Comparison of ENCODE assay signal across 7 mouse cellular contexts in the genomic region with DNA sequence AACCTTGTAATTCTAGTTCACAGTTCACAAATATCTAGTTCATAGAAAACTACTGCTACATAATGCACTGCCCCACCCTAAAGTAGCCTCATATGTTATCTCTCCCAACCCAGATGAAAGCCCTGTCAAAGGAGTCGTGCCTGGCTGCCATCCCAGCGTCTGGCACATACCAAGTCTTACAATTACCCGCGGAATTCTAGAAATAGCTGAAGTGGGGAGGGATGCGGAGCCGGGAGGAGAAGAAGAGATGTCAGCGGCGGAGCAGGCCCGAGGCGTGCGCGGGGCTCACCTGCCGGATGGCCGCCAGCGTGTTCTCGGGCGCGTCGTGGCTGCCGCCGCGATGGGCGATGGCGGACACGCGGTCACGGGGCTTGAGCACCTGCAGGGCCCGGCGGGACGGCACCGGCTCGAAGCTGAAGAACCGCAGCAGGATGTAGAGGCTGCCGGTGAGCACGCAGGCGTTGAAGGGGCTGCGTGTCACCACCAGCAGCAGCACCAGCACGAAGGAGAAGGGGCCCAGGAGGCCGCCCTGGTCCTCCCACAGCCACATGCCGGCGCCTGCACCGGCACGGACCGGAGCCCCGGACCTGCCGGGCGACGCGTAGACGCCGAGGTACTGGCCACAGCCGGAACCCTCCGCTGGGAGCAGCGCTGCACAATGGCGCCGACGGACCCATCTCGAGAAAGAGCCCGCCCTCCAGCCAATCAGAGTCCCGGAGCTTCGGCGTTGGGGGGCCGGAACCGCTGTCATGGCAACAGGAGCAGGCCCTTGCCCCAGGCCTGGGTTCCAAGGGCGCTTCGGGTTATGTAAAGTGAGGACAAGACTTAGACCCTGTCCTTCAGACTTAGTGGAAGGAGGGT. TPM values are rescaled to one million over a fixed set of nuclear protein-coding genes. Genes with fewer than 3 reads are reported as not detected.
DNase-seq lines count a peak whose midpoint lies in the region; ATAC-seq and TF ChIP-seq lines count a peak whose summit lies in the region.

A gene (minus strand): TSS at position 678 of the 861 bp plus-strand sequence.

- H3K4me2 ChIP-seq in intestine, postnatal 0 days (replicated peaks; ENCODE audit: low read depth), result peak within 1 kb of the TSS; percentile 90
- H3K4me2 ChIP-seq in midbrain, embryonic 12.5 days (replicated peaks), result peak within 1 kb of the TSS; percentile 71

- H3K9me3 ChIP-seq in intestine, postnatal 0 days (ENCODE audit: control insufficient read depth), result no peaks in the 10 kb centered on the region
- no peaks in the 10 kb centered on the region for H3K9me3 ChIP-seq in midbrain, embryonic 12.5 days

- peak within 1 kb of the TSS; percentile 60 for H3K9ac ChIP-seq in intestine, postnatal 0 days (ENCODE audit: low read depth, low read length)
- peak within 1 kb of the TSS; percentile 96 for H3K9ac ChIP-seq in midbrain, embryonic 12.5 days (replicated peaks)

- no peaks in the 10 kb centered on the region for H3K27me3 ChIP-seq in intestine, postnatal 0 days (replicated peaks; ENCODE audit: control insufficient read depth, insufficient read depth, low read length)
- no peaks in the 10 kb centered on the region for H3K27me3 ChIP-seq in midbrain, embryonic 12.5 days
- no peaks in the 10 kb centered on the region; the same call in 1 of the 2 replicates for H3K27me3 ChIP-seq in small intestine, adult 2 months (ENCODE audit: control insufficient read depth, insufficient read depth, low read length)

- peaks cover 4% of the 10 kb centered on the region; the same call in 1 of the 2 replicates for H3K4me1 ChIP-seq in intestine, postnatal 0 days (replicated peaks; ENCODE audit: control insufficient read depth, insufficient read depth, low read length)
- H3K4me1 ChIP-seq in midbrain, embryonic 12.5 days, result peaks cover 27% of the 10 kb centered on the region
- peaks cover 14% of the 10 kb centered on the region for H3K4me1 ChIP-seq in small intestine, adult 2 months (ENCODE audit: control insufficient read depth, insufficient read depth, insufficient read length, low read length)

- TF ChIP-seq POLR2A in small intestine, adult 2 months (IDR thresholded peaks at IDR 0.05; ENCODE audit: low read depth, low read length), result peak; percentile 51

- peak within 1 kb of the TSS; percentile 61 for H3K4me3 ChIP-seq in intestine, postnatal 0 days (ENCODE audit: low read depth, low read length)
- peak within 1 kb of the TSS; percentile 90 for H3K4me3 ChIP-seq in midbrain, embryonic 12.5 days
- peak within 1 kb of the TSS; percentile 81 for H3K4me3 ChIP-seq in small intestine, adult 2 months (ENCODE audit: low read depth, low read length)

- ATAC-seq in intestine, postnatal 0 days, result peak; percentile 60
- ATAC-seq in midbrain, embryonic 12.5 days (ENCODE audit: low FRiP score, low read depth), result peak; percentile 94

- peak; percentile 93 for DNase-seq in adrenal gland, adult 8-10 months
- DNase-seq in embryo, embryonic 9.5 days (ENCODE audit: extremely low spot score), result peak; percentile 93
- DNase-seq in gonadal fat pad, adult 2 months (ENCODE audit: low read depth), result no peak
- DNase-seq in left cerebral cortex, postnatal 4 days, result peak; percentile 92

- WGBS in intestine, postnatal 0 days, result under 1% methylated on average over 66 of the region's 66 CpGs
- WGBS in midbrain, embryonic 12.5 days, result 0% methylated on average over 66 of the region's 66 CpGs
- under 1% methylated on average over 66 of the region's 66 CpGs for WGBS in small intestine, adult 2 months

- peak within 1 kb of the TSS; percentile 87 for H3K27ac ChIP-seq in intestine, postnatal 0 days (ENCODE audit: low read depth, low read length)
- peak within 1 kb of the TSS; percentile 86 for H3K27ac ChIP-seq in midbrain, embryonic 12.5 days (replicated peaks)
- peak within 1 kb of the TSS; percentile 89 for H3K27ac ChIP-seq in small intestine, adult 2 months (ENCODE audit: insufficient read depth, low read depth, low read length)

- TF ChIP-seq CTCF in intestine, postnatal 0 days (IDR thresholded peaks at IDR 0.05; ENCODE audit: low read depth), result 0 out of 2 replicates have a peak, but pooled peaks have one; percentile 23
- no peak for TF ChIP-seq CTCF in small intestine, adult 2 months (IDR thresholded peaks at IDR 0.05; ENCODE audit: extremely low read depth, insufficient read length, insufficient replicate concordance, low read depth, low read length)

- H3K36me3 ChIP-seq in intestine, postnatal 0 days (ENCODE audit: control insufficient read depth, insufficient read depth), result no peaks in the 10 kb centered on the region
- H3K36me3 ChIP-seq in midbrain, embryonic 12.5 days, result peaks cover 3% of the 10 kb centered on the region; the same call in 1 of the 2 replicates
- peaks cover 4% of the 10 kb centered on the region; the same call in 1 of the 2 replicates for H3K36me3 ChIP-seq in small intestine, adult 2 months (ENCODE audit: control insufficient read depth, insufficient read depth, low read length)

- intact Hi-C loops in left cerebral cortex, postnatal 4 days (cut with DNase I), result no loop called here

RNA-seq across cellular contexts. Expression of the gene that starts here (rescaled TPM):
- 100 to 1,000 TPM in 3 of 4 experiments, 10 to 100 TPM in 1; 91.0 to 121 (median 113) TPM for total RNA-seq in adrenal gland, adult 8-10 months (2022)
- polyA plus RNA-seq in gonadal fat pad, adult 2 months (2012; rRNA removed), result 118 and 129 TPM in 2 replicates
- polyA plus RNA-seq in intestine, postnatal 0 days (2015; fragmentation: Nextera tagmentation; extraction: Ambion mirVana), result 120 and 136 TPM in 2 replicates
- total RNA-seq in left cerebral cortex, postnatal 4 days (2021), result 100 to 1,000 TPM; 154 to 159 TPM
- polyA plus RNA-seq in midbrain, embryonic 12.5 days (2016; fragmentation: Nextera tagmentation; extraction: Ambion mirVana), result 106 and 108 TPM in 2 replicates
- 535 and 645 TPM in 2 replicates for polyA plus RNA-seq in small intestine, adult 2 months (2012; rRNA removed)
